Mouse (Mus musculus): Measurements from ENCODE around the gene Spocd1.
A peak's percentile ranks its signal among the peaks of the same experiment; 100 is the strongest.

Spocd1 gene

DNA sequence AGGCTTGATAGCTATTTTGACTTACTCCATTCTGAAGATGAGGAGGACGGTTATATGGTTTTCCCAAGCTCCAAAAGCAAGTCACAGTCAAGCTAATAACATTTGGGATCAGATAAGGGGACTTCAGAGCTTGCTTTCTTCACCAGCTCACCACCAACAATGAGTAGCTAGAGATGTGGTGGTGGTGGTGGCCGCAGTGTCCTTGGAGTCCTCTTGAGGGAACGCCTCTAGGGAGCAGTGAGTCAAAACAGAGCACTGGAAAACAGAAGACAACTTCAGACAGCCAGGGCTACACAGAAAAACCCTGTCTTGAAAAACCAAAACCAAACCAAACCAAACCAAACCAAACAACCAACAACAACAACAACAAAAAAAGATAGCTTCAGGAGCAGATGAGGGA lies 10.1 kb upstream of the Spocd1 start:
- no peak for DNase-seq

- DNase-seq: no peak
These were observed 8.3 kb upstream of the Spocd1 start for GRCm38 (mm10) chr4:129920542-129921313.

- no peak for DNase-seq
These were observed 7.8 kb upstream of the Spocd1 start for GRCm38 (mm10) chr4:129921314-129921587.

- no peak for DNase-seq
These were observed 4.9 kb upstream of the Spocd1 start for GRCm38 (mm10) chr4:129924143-129924542.

DNA sequence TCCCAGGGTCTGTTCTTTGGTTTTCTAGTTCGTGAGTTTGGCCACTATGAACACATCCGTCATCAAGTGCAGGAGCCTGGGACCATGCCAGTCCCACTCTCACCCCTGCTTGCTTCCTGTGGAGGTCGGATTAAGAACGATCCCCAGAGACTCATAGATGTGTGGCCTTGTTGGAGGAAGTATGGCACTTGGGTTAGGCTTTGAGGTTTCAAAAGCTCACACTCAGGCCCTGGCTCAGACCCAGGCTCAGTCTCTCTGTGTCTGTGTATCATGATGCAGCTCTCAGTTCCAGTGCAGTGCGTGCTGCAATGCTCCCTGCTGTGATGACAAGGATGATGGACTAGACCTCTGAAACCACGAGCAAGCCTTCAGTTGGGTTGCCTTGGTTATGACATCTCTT lies 4.4 kb upstream of the Spocd1 start:
- peak; percentile 33 for DNase-seq

GRCm38 (mm10) chr4:129926544-129926943 lies 2.5 kb upstream of the Spocd1 start:
- DNase-seq: peak; percentile 22

DNA sequence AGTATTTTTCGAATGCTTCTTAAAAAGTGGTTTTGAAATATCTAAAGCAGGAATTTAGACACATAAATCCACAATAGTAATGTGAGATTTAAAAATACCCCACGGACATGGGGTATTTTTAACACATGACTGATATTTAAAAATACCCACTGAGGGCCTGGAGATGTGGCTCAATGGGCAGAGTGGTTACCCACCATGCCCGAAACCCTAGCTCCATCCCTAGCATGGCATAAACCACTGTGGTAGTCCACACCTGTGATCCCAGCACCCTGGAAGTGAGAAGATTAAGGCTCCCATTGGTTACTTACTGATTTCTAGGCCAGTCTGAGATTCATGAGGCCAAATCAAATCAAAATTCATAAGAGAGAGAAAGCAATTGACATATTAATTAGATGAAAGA lies 2.0 kb upstream of the Spocd1 start:
- DNase-seq: no peak

GRCm38 (mm10) chr4:129928124-129928751 lies 811 bp upstream of the Spocd1 start:
- peak; percentile 86 for DNase-seq

- no peak for DNase-seq
These were observed 4.6 kb downstream of the Spocd1 start for GRCm38 (mm10) chr4:129933696-129934095.

- no peak for DNase-seq
These were observed 5.3 kb downstream of the Spocd1 start for GRCm38 (mm10) chr4:129934177-129934855.

DNA sequence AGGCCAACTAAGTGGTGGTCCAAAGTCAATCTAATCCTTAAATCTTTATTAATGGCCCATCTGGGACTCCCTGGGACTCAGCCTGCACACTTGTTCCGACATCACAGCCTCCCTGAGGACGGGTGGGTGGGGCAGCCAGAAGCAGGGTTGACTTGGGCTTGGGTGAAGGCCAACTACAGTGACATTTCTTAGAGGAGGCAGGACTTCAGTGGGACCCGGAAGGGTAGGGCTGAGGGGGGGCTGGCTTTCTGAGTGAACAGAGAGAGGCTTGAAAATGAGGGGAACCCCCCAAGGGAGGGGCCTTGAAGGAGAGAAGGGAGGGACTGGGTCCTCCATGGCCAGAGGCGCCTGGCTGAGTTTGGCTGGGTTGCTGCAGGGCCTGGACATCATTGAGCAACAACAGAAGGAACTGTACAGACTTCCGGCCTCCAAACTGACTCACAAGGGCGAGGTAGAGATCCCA lies 22.3 kb downstream of the Spocd1 start:
- DNase-seq: peak; percentile 57

DNA sequence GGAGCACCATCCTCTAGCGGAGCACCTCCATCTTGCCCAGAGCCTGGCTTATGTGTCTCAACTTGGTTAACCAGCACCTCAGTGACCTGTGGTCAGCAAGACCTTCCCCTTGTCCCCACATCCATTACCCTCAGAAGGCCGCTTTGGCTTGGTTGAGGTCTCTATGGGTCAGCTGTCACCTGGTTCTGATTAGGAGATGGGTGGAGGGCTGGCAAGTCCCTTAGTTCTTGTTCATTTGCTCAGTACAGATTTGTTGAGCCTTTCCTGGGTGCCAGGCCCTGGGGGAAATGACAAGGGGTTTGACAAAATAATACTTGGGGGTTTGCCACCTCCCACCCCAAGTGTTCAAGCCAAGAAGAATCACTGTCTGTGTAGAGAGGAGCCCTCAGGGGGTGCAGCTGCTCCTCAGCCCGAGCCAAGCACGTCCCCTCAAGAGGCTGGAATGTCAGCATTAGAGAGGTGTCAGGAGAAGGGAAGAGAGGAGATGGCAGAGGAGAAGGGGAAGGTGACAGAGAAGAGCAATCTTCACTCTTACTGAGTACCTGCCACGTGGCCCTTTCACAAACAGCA lies 23.3 kb downstream of the Spocd1 start:
- no peak for DNase-seq

GRCm38 (mm10) chr4:129954527-129954926 lies 25.5 kb downstream of the Spocd1 start:
- no peak for DNase-seq

DNA sequence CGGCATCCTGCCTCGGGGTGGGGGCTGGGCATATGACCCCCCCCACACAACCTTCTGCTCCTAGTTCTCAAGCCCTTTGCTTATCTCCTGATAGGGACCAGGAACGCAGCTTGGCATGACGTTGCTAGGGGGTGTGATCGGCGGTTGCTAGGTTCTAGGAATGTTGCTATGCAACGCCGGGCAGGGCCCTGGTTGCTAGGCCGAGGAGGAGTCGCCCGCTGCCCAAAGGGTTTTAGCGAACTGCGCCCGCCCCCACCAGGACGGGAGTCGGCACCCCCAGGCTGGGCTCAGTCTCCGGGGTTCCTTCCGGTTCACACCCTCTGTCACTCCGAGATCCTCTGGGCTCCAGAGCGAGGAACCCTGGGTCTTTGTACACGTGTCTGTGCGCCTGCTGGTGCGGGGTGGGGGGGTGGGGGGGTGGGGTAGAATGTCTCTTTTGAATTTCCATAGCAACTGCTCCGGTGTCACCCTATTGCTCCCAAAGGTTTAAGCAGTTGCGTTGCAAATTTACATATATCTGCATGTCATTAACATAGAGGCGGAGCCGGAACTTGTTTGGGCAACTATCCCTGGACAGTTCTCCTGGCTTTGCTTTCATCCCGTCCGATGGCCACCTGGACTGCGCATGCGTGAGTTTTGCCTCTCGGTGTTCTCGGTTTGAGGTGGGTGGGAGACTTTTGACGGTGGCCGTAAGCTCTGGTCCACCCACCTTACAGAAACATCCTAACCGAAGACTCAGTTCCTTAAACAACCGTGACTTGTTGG lies 31.3 kb downstream of the Spocd1 start:
- DNase-seq: peak; percentile 76

DNA sequence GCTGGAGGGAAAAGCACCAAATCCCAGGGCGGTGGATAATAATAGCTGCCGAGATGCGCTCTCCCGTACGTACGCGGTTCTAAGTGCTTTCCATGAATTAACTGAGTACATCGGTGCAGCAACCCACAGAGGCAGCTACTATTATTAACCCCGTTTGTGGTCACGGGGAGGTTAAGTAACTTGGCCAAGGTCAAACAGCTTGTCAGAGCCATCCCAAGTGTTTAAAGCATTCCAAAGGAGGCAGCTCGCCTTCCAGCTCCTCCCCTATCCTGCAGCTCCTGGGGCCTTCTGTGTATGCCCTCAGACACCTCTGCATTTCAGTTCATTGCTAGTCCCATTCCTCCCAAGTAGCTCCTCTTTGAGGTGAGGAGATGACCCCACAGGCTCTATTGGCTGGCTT lies 36.2 kb downstream of the Spocd1 start:
- DNase-seq: no peak

GRCm38 (mm10) chr4:129966201-129966600 lies 37.2 kb downstream of the Spocd1 start:
- DNase-seq: no peak

DNA sequence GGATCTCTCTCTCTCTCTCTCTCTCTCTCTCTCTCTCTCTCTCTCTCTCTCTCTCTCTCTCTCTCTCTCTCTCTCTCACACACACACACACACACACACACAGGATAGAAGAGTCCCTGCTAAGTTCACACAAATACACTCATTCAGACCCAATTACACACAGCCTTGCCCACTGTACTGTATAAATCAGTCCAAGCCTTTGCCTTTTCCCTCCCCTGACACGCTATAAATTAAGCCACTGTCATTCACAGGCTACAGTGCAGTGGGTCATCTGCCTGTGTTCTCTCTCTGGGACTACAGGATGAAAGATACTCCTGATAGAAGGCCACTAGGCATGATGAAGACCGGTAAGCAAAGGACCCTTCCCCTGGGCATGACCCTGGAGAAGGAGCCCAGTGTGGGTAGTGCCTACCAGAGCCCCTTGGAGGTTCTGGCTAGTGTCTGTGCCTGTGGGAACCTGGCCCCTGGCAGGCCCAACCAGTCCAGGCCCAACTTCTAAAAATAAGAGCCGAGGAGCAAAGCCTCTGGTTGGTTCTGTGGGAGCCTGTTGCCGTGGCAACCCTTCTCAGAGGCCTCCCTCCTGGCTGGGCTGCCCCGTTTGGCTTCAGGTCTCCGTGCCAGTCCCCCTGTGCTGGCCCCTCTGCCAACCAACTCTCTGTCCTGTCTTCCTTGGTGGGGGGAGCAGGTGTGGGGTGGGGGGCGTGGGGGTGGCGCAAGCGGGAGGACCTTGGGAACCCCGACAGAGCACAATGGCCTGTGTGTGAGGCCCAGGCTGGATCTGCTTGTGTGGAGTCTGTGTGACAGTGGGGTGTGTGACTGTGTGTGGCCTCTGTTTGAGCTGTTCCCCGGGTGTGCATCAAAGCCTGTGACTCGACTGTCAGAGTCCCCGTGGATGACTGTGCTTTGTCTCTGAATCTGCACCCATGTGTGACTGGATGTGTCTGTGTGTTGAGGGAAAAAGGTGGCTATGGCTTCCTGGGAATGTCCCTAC lies 38.3 kb downstream of the Spocd1 start:
- DNase-seq: no peak

- DNase-seq: no peak
These were observed 41.1 kb downstream of the Spocd1 start for GRCm38 (mm10) chr4:129970168-129970567.

GRCm38 (mm10) chr4:129970861-129971260 lies 41.8 kb downstream of the Spocd1 start:
- DNase-seq: no peak

DNA sequence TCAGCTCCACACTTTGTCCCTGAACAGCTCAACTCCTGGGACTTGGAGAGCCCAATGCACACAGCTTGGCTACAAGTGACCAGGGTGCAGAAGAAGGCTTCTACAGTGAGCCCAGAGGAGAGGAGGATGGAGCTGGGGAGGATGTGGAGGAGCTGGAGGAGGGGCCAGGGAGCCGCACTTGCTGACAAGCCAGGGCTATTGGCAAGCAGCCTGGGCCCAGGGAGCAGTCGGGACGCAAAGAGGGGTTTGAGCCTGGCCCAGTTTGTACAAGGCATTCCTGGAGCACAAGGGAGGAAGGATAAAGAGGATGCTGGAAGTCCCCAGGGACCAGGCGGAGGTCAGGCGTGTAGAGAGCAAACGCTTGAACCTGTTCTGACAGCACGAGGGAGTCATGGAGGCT lies 42.9 kb downstream of the Spocd1 start:
- no peak for DNase-seq

- no peak for DNase-seq
These were observed 45.2 kb downstream of the Spocd1 start for GRCm38 (mm10) chr4:129974285-129974684.

GRCm38 (mm10) chr4:129977256-129977655 lies 48.2 kb downstream of the Spocd1 start:
- no peak for DNase-seq

Data from lung, postnatal 36 days (tissue).